Mouse (Mus musculus) myocyte (in vitro differentiated cells): Measurements from ENCODE around the gene 2610318N02Rik. TPM values are rescaled to one million over a fixed set of nuclear protein-coding genes. Genes with fewer than 3 reads are reported as not detected.

ENCODE experiments used
- H3K27me3 ChIP-seq: one replicate; pipeline ENCODE4 v1.6.1; 2011; ENCODE audit not compliant: control insufficient read depth, insufficient read depth, insufficient read length
- H3K36me3 ChIP-seq: one replicate; pipeline ENCODE4 v1.6.1; 2011; ENCODE audit not compliant: control insufficient read depth, insufficient read depth
- H3K4me2 ChIP-seq: one replicate; pipeline ENCODE4 v1.6.1; 2011; ENCODE audit warnings: low read depth, control low read depth
- H3K4me3 ChIP-seq: one replicate; pipeline ENCODE4 v1.5.1; 2011; ENCODE audit warnings: mild to moderate bottlenecking, control low read depth, moderate library complexity
- H3K79me2 ChIP-seq: one replicate; pipeline ENCODE4 v1.6.1; 2011; ENCODE audit not compliant: control insufficient read depth, insufficient read depth
- H3ac ChIP-seq: one replicate; pipeline ENCODE4 v1.6.1; 2011; ENCODE audit not compliant: control insufficient read depth, insufficient read length
- CEBPB ChIP-seq: IDR thresholded peaks from 2 replicates; pipeline ENCODE4 v1.6.1; 2011; ENCODE audit warnings: mild to moderate bottlenecking, moderate library complexity; ENCODE audit not compliant: poor library complexity, insufficient read depth, severe bottlenecking
- E2F4 ChIP-seq: IDR thresholded peaks from one replicate; pipeline ENCODE4 v1.6.1; 2011; ENCODE audit warnings: mild to moderate bottlenecking, control low read depth, moderate library complexity; ENCODE audit not compliant: insufficient read depth
- MAX ChIP-seq: IDR thresholded peaks from one replicate; pipeline ENCODE4 v1.6.1; 2011; ENCODE audit warnings: low read depth, mild to moderate bottlenecking, control low read depth
- MYOD1 ChIP-seq, 3 experiments: IDR thresholded peaks; one replicate each; pipeline ENCODE4 v1.6.1; 2011; ENCODE audit warnings: control low read depth in 2 of 3, low read depth in 2 of 3, mild to moderate bottlenecking in 2 of 3, moderate library complexity in 1 of 3; ENCODE audit not compliant: insufficient read length in 2 of 3, control insufficient read depth in 1 of 3
- MYOG ChIP-seq, 3 experiments: IDR thresholded peaks; one replicate each; pipeline ENCODE4 v1.6.1; 2011; ENCODE audit warnings: control low read depth in 2 of 3, low read depth in 2 of 3, mild to moderate bottlenecking in 2 of 3; ENCODE audit not compliant: insufficient read length in 2 of 3, control insufficient read depth in 1 of 3, insufficient read depth in 1 of 3
- POLR2A ChIP-seq: IDR thresholded peaks from one replicate; pipeline ENCODE4 v1.6.1; 2011; ENCODE audit warnings: low read depth, mild to moderate bottlenecking, control low read depth, moderate library complexity; ENCODE audit not compliant: insufficient read length
- POLR2AphosphoS2 ChIP-seq: IDR thresholded peaks from one replicate; pipeline ENCODE4 v1.6.1; 2011; ENCODE audit warnings: low read depth, control low read depth; ENCODE audit not compliant: insufficient read length
- REST ChIP-seq: IDR thresholded peaks from one replicate; pipeline ENCODE4 v1.6.1; 2011; ENCODE audit warnings: mild to moderate bottlenecking, control low read depth, moderate library complexity; ENCODE audit not compliant: insufficient read depth, insufficient read length
- SRF ChIP-seq: IDR thresholded peaks from one replicate; pipeline ENCODE4 v1.6.1; 2011; ENCODE audit warnings: low read depth; ENCODE audit not compliant: control insufficient read depth, insufficient read length
- TCF12 ChIP-seq: IDR thresholded peaks from one replicate; pipeline ENCODE4 v1.6.1; 2011; ENCODE audit warnings: mild to moderate bottlenecking, control low read depth; ENCODE audit not compliant: poor library complexity, insufficient read depth, severe bottlenecking
- TCF3 ChIP-seq: IDR thresholded peaks from one replicate; pipeline ENCODE4 v1.6.1; 2011; ENCODE audit warnings: low read depth, control low read depth; ENCODE audit not compliant: insufficient read length
- USF1 ChIP-seq: IDR thresholded peaks from one replicate; pipeline ENCODE4 v1.6.1; 2011; ENCODE audit warnings: low read depth, mild to moderate bottlenecking, control low read depth, moderate library complexity
- polyA plus RNA-seq: library from polyadenylated mRNA; unstranded; fragments of >200 nt; fragmentation: generic; extraction: Trizol; gene quantifications from one replicate; pipeline ENCODE4 v1.2.1, GENCODE M21; 2012; ENCODE audit warnings: missing spikeins

Gene 2610318N02Rik
- polyA plus RNA-seq, 1 experiment = 13.5 TPM

GRCm38 (mm10) chr16:17131191-17132088 is 6.5 kb upstream of the 2610318N02Rik start:
- Histone ChIP-seq H3K4me2 (peak overlapping the region; percentile 96), H3K27me3 (no peaks in the 10 kb centered on the region), H3K36me3 (no peaks in the 10 kb centered on the region), H3K4me3 (peak overlapping the region; percentile 48), H3ac (peak overlapping the region; percentile 9), H3K79me2 (no peaks in the 10 kb centered on the region)
- TF ChIP-seq MYOD1 (IDR thresholded peaks at IDR 0.05; ENCODE audit: control insufficient read depth in 1 of 3, insufficient read length in 2 of 3, low read depth in 2 of 3) = no peak
- TF ChIP-seq USF1 = no peak
- no peak for TF ChIP-seq CEBPB
- no peak for TF ChIP-seq POLR2AphosphoS2
- TF ChIP-seq TCF12 = no peak
- TF ChIP-seq REST = no peak
- TF ChIP-seq MAX = no peak
- TF ChIP-seq MYOG (IDR thresholded peaks at IDR 0.05; ENCODE audit: control insufficient read depth in 1 of 3, insufficient read depth in 1 of 3, insufficient read length in 2 of 3, low read depth in 2 of 3) = no peak
- TF ChIP-seq POLR2A = no peak
- TF ChIP-seq TCF3 = no peak
- no peak for TF ChIP-seq SRF
- no peak for TF ChIP-seq E2F4

- H3ac ChIP-seq = no peak overlapping the region
- no peak overlapping the region for H3K4me3 ChIP-seq
- H3K4me2 ChIP-seq = no peak overlapping the region
- no peaks in the 10 kb centered on the region for H3K36me3 ChIP-seq
- H3K27me3 ChIP-seq = no peaks in the 10 kb centered on the region
- TF ChIP-seq E2F4 (no peak), POLR2A (no peak), CEBPB (no peak), TCF3 (no peak), POLR2AphosphoS2 (no peak), MYOD1 (IDR thresholded peaks at IDR 0.05; ENCODE audit: control insufficient read depth in 1 of 3, insufficient read length in 2 of 3, low read depth in 2 of 3) (no peak), MYOG (IDR thresholded peaks at IDR 0.05; ENCODE audit: control insufficient read depth in 1 of 3, insufficient read depth in 1 of 3, insufficient read length in 2 of 3, low read depth in 2 of 3) (no peak), REST (no peak), SRF (no peak), TCF12 (no peak), MAX (no peak), USF1 (no peak)
- H3K79me2 ChIP-seq = no peaks in the 10 kb centered on the region
Measured at GRCm38 (mm10) chr16:17127292-17127691, 2.3 kb upstream of the 2610318N02Rik start.

- Histone ChIP-seq H3K4me3 (peak overlapping the region; percentile 56), H3K79me2 (no peaks in the 10 kb centered on the region), H3K4me2 (peak overlapping the region; percentile 83), H3K27me3 (no peaks in the 10 kb centered on the region), H3K36me3 (no peaks in the 10 kb centered on the region), H3ac (no peak overlapping the region)
- TF ChIP-seq POLR2AphosphoS2 (no peak), E2F4 (no peak), REST (no peak)
Measured at GRCm38 (mm10) chr16:17124119-17124870, 672 bp downstream of the 2610318N02Rik start.

GRCm38 (mm10) chr16:17121569-17121968 is 3.4 kb downstream of the 2610318N02Rik start:
- Histone ChIP-seq H3K36me3 (no peaks in the 10 kb centered on the region), H3ac (no peak overlapping the region), H3K4me3 (no peak overlapping the region), H3K79me2 (no peaks in the 10 kb centered on the region), H3K27me3 (no peaks in the 10 kb centered on the region), H3K4me2 (no peak overlapping the region)
- TF ChIP-seq CEBPB (no peak), POLR2AphosphoS2 (no peak), USF1 (no peak), POLR2A (no peak), MYOD1 (IDR thresholded peaks at IDR 0.05; ENCODE audit: control insufficient read depth in 1 of 3, insufficient read length in 2 of 3, low read depth in 2 of 3) (no peak), MAX (no peak), REST (no peak), E2F4 (no peak), TCF3 (no peak), MYOG (IDR thresholded peaks at IDR 0.05; ENCODE audit: control insufficient read depth in 1 of 3, insufficient read depth in 1 of 3, insufficient read length in 2 of 3, low read depth in 2 of 3) (no peak)
